In genomic region chr2:181706668-181707067, GRCm38 (mm10) we compare ENCODE assay signal across 12 mouse cellular contexts. TPM values are rescaled to one million over a fixed set of nuclear protein-coding genes. Genes with fewer than 3 reads are reported as not detected.
DNase-seq lines count a peak whose midpoint lies in the region; ATAC-seq lines count a peak whose summit lies in the region.
"Had no signal": no experiment of that assay in that cellular context is flagged by ENCODE, and none has a peak within 500 bp of the region (broad histone marks: within the 10 kb centered on the region; RNA-seq: fewer than 3 reads in every experiment).

No protein-coding gene starts in this region.

- H3K9ac ChIP-seq in heart, embryonic 12.5 days: no peak overlapping the region
- no peak overlapping the region for H3K9ac ChIP-seq in midbrain, embryonic 14.5 days (replicated peaks; ENCODE audit: low read length)
- H3K9ac ChIP-seq in midbrain, embryonic 11.5 days (ENCODE audit: low read length): no peak overlapping the region
- H3K9ac ChIP-seq: heart, embryonic 15.5 days had no signal

- 39% methylated on average over 4 of the region's 4 CpGs for WGBS in heart, embryonic 12.5 days
- WGBS in midbrain, embryonic 14.5 days: 41% methylated on average over 4 of the region's 4 CpGs
- 47% methylated on average over 4 of the region's 4 CpGs for WGBS in midbrain, embryonic 11.5 days

- no peaks in the 10 kb centered on the region for H3K27me3 ChIP-seq in heart, embryonic 12.5 days (replicated peaks)
- no peaks in the 10 kb centered on the region for H3K27me3 ChIP-seq in midbrain, embryonic 14.5 days (ENCODE audit: control insufficient read depth, insufficient read depth, low read length)
- H3K27me3 ChIP-seq in midbrain, embryonic 11.5 days (ENCODE audit: control insufficient read depth, insufficient read depth, low read length): no peaks in the 10 kb centered on the region
- H3K27me3 ChIP-seq: heart, embryonic 15.5 days had no signal

- DNase-seq in heart, adult 11 months: peak; percentile 70
- DNase-seq in midbrain, embryonic 14.5 days: peak; percentile 58
- DNase-seq in midbrain, embryonic 11.5 days (ENCODE audit: low spot score, missing footprints): no peak
- peak; percentile 18 for DNase-seq in embryo, embryonic 11 days
- DNase-seq in thymus, postnatal 14 days: peak; percentile 37
- DNase-seq in cerebellum, adult 9-10 months: no peak
- no peak for DNase-seq in testis, postnatal 14 days (ENCODE audit: low spot score)

- ATAC-seq in heart, embryonic 12.5 days (ENCODE audit: insufficient number of reproducible peaks, low FRiP score): no peak
- no peak for ATAC-seq in midbrain, embryonic 14.5 days (ENCODE audit: low FRiP score, low TSS enrichment)
- ATAC-seq in midbrain, embryonic 11.5 days (ENCODE audit: low FRiP score): no peak

- H3K27ac ChIP-seq in heart, embryonic 12.5 days (ENCODE audit: poor library complexity, severe bottlenecking): no peak overlapping the region
- H3K27ac ChIP-seq in midbrain, embryonic 14.5 days (replicated peaks; ENCODE audit: low read depth, low read length): no peak overlapping the region
- H3K27ac ChIP-seq in midbrain, embryonic 11.5 days (ENCODE audit: low read depth, low read length): no peak overlapping the region
- H3K27ac ChIP-seq: heart, embryonic 15.5 days had no signal

- no peaks in the 10 kb centered on the region for H3K36me3 ChIP-seq in heart, embryonic 12.5 days
- H3K36me3 ChIP-seq in midbrain, embryonic 14.5 days (ENCODE audit: control insufficient read depth, insufficient read depth, low read length): no peaks in the 10 kb centered on the region
- no peaks in the 10 kb centered on the region for H3K36me3 ChIP-seq in midbrain, embryonic 11.5 days (ENCODE audit: control insufficient read depth, insufficient read depth, low read length)
- H3K36me3 ChIP-seq: heart, embryonic 15.5 days had no signal

- no peaks in the 10 kb centered on the region for H3K9me3 ChIP-seq in heart, embryonic 12.5 days (replicated peaks)
- no peaks in the 10 kb centered on the region for H3K9me3 ChIP-seq in midbrain, embryonic 14.5 days (ENCODE audit: control insufficient read depth, low read length)
- H3K9me3 ChIP-seq in midbrain, embryonic 11.5 days (ENCODE audit: control insufficient read depth, low read length): no peaks in the 10 kb centered on the region
- H3K9me3 ChIP-seq: heart, embryonic 15.5 days had no signal

- H3K4me1 ChIP-seq in heart, embryonic 12.5 days (replicated peaks): no peaks in the 10 kb centered on the region
- no peaks in the 10 kb centered on the region for H3K4me1 ChIP-seq in midbrain, embryonic 14.5 days (ENCODE audit: control insufficient read depth, insufficient read depth, low read length)
- H3K4me1 ChIP-seq in midbrain, embryonic 11.5 days (ENCODE audit: control insufficient read depth, insufficient read depth, low read length): no peaks in the 10 kb centered on the region
- H3K4me1 ChIP-seq: heart, embryonic 15.5 days had no signal

- H3K4me3 ChIP-seq in heart, embryonic 12.5 days: no peak overlapping the region
- H3K4me3 ChIP-seq in midbrain, embryonic 14.5 days (replicated peaks; ENCODE audit: low read depth, low read length): no peak overlapping the region
- H3K4me3 ChIP-seq in midbrain, embryonic 11.5 days (ENCODE audit: low read depth, low read length): no peak overlapping the region
- H3K4me3 ChIP-seq: heart, embryonic 15.5 days had no signal

- H3K4me2 ChIP-seq in heart, embryonic 12.5 days: no peak overlapping the region
- no peak overlapping the region for H3K4me2 ChIP-seq in midbrain, embryonic 14.5 days (ENCODE audit: low read length)
- no peak overlapping the region for H3K4me2 ChIP-seq in midbrain, embryonic 11.5 days
- H3K4me2 ChIP-seq: heart, embryonic 15.5 days had no signal

RNA-seq across cellular contexts. Expression of gene Oprl1, which starts 8.1 kb away (rescaled TPM):
- polyA plus RNA-seq in heart, embryonic 12.5 days (2016; fragmentation: Nextera tagmentation; extraction: Ambion mirVana): 7.7 and 9.8 TPM in 2 replicates
- 105 and 110 TPM in 2 replicates for polyA plus RNA-seq in midbrain, embryonic 14.5 days (2014; fragmentation: Nextera tagmentation; extraction: Ambion mirVana)
- 21.7 and 22.9 TPM in 2 replicates for polyA plus RNA-seq in midbrain, embryonic 11.5 days (2014; fragmentation: Nextera tagmentation; extraction: Ambion mirVana)

RNA-seq across cellular contexts. Expression of gene Lkaaear1, which starts 8.4 kb away (rescaled TPM):
- not detected in 2 replicates for polyA plus RNA-seq in heart, embryonic 12.5 days (2016; fragmentation: Nextera tagmentation; extraction: Ambion mirVana)
- polyA plus RNA-seq in midbrain, embryonic 14.5 days (2014; fragmentation: Nextera tagmentation; extraction: Ambion mirVana): not detected in 2 replicates
- not detected in 2 replicates for polyA plus RNA-seq in midbrain, embryonic 11.5 days (2014; fragmentation: Nextera tagmentation; extraction: Ambion mirVana)
- polyA plus RNA-seq: heart, embryonic 15.5 days; limb, embryonic 14.5 days; neural tube, embryonic 14.5 days; stomach, embryonic 16.5 days had no signal

RNA-seq across cellular contexts. Expression of gene Rgs19, which starts 12.9 kb away (rescaled TPM):
- polyA plus RNA-seq in heart, embryonic 12.5 days (2016; fragmentation: Nextera tagmentation; extraction: Ambion mirVana): 43.5 and 45.4 TPM in 2 replicates
- 57.0 and 72.9 TPM in 2 replicates for polyA plus RNA-seq in midbrain, embryonic 14.5 days (2014; fragmentation: Nextera tagmentation; extraction: Ambion mirVana)
- 61.6 and 65.4 TPM in 2 replicates for polyA plus RNA-seq in midbrain, embryonic 11.5 days (2014; fragmentation: Nextera tagmentation; extraction: Ambion mirVana)

RNA-seq across cellular contexts. Expression of gene Tcea2, which starts 26.6 kb away (rescaled TPM):
- 13.1 and 15.4 TPM in 2 replicates for polyA plus RNA-seq in heart, embryonic 12.5 days (2016; fragmentation: Nextera tagmentation; extraction: Ambion mirVana)
- polyA plus RNA-seq in midbrain, embryonic 14.5 days (2014; fragmentation: Nextera tagmentation; extraction: Ambion mirVana): 37.4 and 44.9 TPM in 2 replicates
- 15.5 and 16.0 TPM in 2 replicates for polyA plus RNA-seq in midbrain, embryonic 11.5 days (2014; fragmentation: Nextera tagmentation; extraction: Ambion mirVana)

RNA-seq across cellular contexts. Expression of gene Sox18, which starts 35.2 kb away (rescaled TPM):
- polyA plus RNA-seq in heart, embryonic 12.5 days (2016; fragmentation: Nextera tagmentation; extraction: Ambion mirVana): 24.7 and 26.3 TPM in 2 replicates
- 10.6 and 16.3 TPM in 2 replicates for polyA plus RNA-seq in midbrain, embryonic 14.5 days (2014; fragmentation: Nextera tagmentation; extraction: Ambion mirVana)
- polyA plus RNA-seq in midbrain, embryonic 11.5 days (2014; fragmentation: Nextera tagmentation; extraction: Ambion mirVana): 12.5 and 14.6 TPM in 2 replicates

Comparison
In these comparisons a context has a peak if more than half of its experiments do, and no peak if none do; other contexts are left out.
1. DNase-seq: peak in heart, adult 11 months (single experiment), midbrain, embryonic 14.5 days (single experiment), embryo, embryonic 11 days (single experiment) and thymus, postnatal 14 days (single experiment); none in midbrain, embryonic 11.5 days (single experiment), cerebellum, adult 9-10 months (single experiment) and testis, postnatal 14 days (single experiment).